Mouse (Mus musculus) small intestine, adult 2 months (tissue): ENCODE measurements around the gene Mst1.

Source experiments
- CTCF ChIP-seq: fragments of 200-500 bp; IDR thresholded peaks from 2 replicates; pipeline ENCODE4 v1.5.1; 2012; ENCODE audit warnings: low read depth, mild to moderate bottlenecking, control low read depth, inconsistent platforms, low read length, moderate library complexity, mixed read lengths; ENCODE audit not compliant: insufficient replicate concordance, insufficient read length; ENCODE audit errors: extremely low read depth
- POLR2A ChIP-seq: fragments of 200-500 bp; IDR thresholded peaks from 2 replicates; pipeline ENCODE4 v1.6.1; 2012; ENCODE audit warnings: low read depth, mild to moderate bottlenecking, control low read depth, inconsistent platforms, low read length, moderate library complexity

- no peak for TF ChIP-seq POLR2A
- TF ChIP-seq CTCF = no peak
Measured at GRCm38 (mm10) chr9:108132373-108132772, 52.1 kb downstream of the Mst1 start.
